Mouse (Mus musculus) thymus, postnatal 4 days (tissue): ENCODE results near the gene Oxld1.

Experiments used
- DNase-seq: peaks from one replicate; pipeline ENCODE4 v3.0.0; 2021

The Oxld1 gene

DNA sequence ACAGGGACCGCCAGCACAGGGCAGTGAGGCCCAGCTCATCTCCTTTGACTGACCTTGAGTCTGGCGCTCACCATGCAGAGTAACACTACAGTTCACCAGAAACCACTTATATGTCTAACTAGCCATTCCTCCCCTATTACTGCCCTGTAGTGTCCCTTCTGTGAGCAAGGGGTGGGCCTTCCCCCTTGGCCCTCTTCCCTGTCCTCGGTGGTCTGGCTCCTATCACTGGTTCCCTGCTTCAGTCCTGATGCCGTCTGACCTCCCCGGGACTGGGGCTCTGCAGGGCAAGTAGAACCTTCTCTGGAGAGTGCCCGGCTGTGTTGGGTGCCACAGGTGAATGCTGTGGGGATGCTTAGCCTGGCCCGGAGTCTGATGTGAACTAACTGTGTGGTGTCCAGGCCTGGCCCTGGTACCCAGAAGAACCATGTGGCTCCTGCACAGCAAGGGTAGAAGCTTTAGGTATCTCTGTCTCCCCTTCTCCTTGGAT is 25.6 kb upstream of the Oxld1 start:
- no peak for DNase-seq

GRCm38 (mm10) chr11:120472052-120472451 is 14.2 kb upstream of the Oxld1 start:
- no peak for DNase-seq

DNA sequence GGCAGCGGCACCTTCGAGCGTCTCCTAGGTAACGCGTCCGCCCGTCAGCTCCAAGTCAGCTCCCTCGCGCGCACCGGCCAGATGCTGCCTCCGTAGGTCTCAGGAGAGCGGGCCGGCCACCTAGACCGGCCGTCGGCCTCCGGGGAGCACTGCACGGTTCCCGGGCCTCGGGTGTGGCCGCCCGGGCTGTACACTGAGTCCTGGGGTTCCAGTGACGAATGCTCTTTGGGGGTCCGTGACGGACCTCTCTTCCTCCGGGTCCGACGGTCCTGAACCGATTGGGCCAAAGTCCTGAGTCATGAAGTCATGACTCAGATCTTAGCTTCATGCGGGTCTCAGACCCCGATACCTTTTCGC is 9.8 kb upstream of the Oxld1 start:
- DNase-seq: no peak

DNA sequence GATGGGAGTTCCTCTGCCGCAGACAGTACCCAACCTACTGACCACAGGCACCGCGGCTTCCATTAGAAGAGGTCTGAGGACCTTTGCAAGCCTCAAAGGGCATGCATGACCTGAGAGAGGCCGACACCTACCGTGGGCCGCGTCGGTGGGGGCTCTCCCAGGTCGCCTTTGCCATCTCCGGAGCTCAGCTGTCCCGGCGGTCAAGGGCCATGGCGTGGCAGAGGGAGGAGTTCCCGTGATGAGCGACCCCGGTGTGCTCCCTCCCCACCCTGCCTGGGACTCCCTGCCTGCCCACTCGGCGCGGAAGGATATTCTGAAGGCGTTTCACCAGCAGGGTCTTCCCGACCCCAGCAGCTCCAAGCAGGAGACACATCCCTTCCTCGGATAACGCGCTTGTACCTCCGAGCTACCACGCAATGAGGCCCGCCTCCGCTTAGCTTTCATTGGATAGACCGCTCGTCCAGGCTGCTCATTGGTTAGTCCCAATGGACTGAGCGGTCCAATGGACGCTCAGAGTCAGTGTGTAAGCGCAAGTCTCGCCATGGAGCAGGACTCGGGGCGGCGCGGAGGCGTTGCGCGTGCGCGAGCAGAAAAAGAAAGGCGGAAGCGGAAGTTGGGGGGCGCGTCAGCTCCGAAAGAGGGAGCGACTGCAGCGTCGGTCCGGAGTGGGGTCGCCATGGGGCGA is 9.3 kb upstream of the Oxld1 start, which contains the start of gene Arl16:
TSS of gene Arl16 (minus strand) at position 557 of the 685 bp plus-strand sequence.
- peak; percentile 96 for DNase-seq

- DNase-seq: no peak
These were observed 7.7 kb upstream of the Oxld1 start for GRCm38 (mm10) chr11:120465521-120465920.

- no peak for DNase-seq
These were observed 6.5 kb upstream of the Oxld1 start for GRCm38 (mm10) chr11:120464365-120464764.

DNA sequence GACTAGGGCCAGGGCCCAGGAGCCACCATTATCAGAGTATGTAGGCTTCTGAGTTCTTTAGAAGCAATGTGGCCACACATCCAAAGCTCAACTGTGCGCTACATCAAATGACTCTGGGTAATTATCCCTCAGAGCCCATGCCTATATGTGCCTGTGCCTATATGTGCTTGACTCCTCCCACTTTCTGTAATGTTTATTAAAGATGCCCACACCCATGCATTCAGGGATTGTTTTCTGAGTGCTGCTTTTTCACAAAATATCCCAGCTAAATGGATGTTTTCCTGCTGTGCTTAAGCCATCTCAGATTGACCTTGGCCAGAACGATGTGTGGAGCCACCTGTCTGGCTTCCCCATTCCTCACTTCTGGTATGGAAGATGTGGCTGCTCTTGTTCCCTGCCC is 5.7 kb upstream of the Oxld1 start:
- DNase-seq: no peak

- DNase-seq: no peak
These were observed 1.2 kb upstream of the Oxld1 start for GRCm38 (mm10) chr11:120458847-120459597.

DNA sequence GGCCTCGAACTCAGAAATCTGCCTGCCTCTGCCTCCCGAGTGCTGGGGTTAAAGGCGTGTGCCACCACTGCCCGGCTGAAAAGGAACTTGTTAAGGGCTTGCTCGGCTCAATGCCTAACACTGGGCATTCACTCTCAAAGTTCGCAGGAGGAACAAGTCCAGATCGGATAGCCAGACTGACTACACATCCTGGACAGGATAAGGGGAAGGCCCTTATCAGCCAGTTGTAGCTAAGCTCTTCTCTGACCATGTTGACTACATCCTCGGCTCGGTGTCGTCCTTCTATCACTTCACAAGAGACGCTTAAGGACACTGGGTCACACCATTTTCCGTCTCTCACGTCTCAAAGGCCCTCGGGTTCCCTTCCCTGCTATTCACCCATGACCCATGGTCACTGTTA is 498 bp downstream of the Oxld1 start:
- no peak for DNase-seq

GRCm38 (mm10) chr11:120455413-120455812 is 2.5 kb downstream of the Oxld1 start:
- no peak for DNase-seq

GRCm38 (mm10) chr11:120454965-120455364 is 2.9 kb downstream of the Oxld1 start:
- DNase-seq: no peak

- no peak for DNase-seq
These were observed 4.6 kb downstream of the Oxld1 start, which contains the start of gene Pde6g for GRCm38 (mm10) chr11:120453306-120453705. Pde6g (minus strand) TSS chr11:120453500.

DNA sequence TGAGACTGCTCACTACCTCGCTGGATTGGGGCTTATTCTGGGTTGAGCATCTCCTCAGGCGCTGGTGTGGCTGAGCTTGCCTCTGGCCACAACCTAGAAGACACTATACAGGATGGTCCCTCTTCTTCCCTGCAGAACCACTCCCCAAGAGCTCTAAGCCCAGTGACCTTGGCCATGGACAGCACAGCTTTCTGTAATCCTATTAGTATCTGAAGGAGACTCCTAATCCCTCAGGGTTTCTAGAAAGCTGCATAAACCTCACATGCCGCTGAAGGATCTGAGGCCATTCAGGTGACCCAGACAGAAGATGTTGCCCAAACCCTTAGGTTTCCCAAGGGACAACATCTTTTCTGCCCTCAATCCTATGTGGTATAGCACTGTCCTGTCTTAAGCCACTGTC is 5.6 kb downstream of the Oxld1 start:
- no peak for DNase-seq

- DNase-seq: no peak
These were observed 10.7 kb downstream of the Oxld1 start for GRCm38 (mm10) chr11:120447179-120447578.

- DNase-seq: no peak
These were observed 12.4 kb downstream of the Oxld1 start for GRCm38 (mm10) chr11:120445475-120445874.

- no peak for DNase-seq
These were observed 13.8 kb downstream of the Oxld1 start for GRCm38 (mm10) chr11:120444106-120444505.

GRCm38 (mm10) chr11:120442765-120443280 is 15.0 kb downstream of the Oxld1 start:
- no peak for DNase-seq

DNA sequence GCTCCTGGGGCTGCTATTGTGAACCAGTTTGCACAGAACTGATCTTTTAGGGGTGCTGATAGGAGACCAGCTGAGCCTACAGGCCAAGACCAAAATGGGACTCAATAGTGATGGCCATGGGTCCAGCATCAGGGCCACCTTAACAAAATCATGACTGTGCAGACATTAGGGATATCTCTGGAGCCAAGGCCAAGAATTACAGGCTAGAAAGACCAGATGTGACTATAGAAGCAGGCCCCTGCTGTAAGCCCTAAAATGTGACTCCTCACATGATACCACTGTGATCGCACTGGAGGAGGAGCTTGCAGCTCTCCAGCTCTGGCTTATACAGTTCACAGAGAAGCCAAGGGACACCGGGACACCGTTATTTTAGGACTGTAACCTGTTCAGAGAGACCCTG is 15.5 kb downstream of the Oxld1 start, which contains the start of gene Tspan10:
TSS of gene Tspan10 (plus strand) at position 301 of the 400 bp plus-strand sequence.
- no peak for DNase-seq

DNA sequence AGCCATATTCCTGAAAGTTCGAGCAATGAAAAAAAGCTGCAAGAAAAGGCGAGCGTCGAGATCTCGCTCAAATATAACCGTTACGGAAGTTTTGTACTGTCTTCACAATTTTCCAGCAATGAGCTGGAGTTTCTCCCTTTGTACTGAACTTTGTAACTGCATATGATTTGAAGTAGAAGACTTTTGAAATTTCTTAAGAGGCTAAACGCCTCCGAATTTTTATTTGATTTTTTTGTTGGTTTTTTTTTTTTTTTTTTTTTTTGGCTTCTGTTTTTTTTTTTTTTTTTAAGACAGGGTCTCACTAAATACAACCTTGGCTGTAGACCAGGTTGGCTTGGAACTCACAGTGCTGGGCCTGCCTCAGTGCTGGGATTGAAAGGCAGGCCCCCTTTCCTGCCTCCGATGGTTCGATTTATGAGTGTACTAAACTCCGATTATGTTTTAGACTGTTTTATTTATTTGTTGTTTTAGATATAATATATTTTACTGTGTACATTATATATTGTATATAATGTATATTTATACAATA is 19.9 kb downstream of the Oxld1 start:
- DNase-seq: no peak

DNA sequence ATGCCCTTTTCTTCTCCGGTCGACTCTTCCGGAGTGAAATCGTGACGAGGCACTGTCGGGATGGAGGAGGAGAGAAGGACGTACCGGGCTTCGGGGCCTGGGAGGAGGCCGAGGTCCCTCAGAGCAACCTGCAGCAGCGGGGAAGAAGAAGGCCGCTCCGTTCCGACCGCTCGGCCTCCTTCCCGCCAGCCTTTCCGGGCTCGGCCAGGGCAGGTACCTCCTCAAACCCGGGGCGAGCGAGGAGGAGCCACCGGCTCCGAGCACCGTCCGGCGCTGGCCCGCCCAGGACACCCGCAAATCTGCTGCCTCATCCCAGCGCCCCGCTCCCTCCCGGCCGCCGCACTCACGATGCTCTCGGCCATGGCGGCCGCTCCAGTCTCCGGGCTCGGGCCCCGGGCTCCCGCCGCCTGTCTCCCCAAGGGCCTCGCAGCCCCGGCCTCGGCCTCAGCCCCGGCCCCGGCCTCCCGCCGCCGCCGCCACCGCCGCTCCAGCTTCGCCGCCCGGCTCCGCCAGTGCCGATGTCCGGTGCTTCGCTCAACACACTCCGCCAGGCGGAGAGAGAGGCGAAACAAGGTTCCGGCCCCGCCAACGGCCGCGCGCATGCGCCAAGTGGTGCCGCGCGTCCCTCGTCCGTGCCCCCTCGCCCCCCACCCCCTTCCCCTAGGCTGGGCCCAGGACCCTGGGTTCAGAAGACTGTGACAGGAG is 20.6 kb downstream of the Oxld1 start, which contains the start of gene Nploc4:
TSS of gene Nploc4 (minus strand) at position 557 of the 705 bp plus-strand sequence.
- DNase-seq: peak; percentile 93

DNA sequence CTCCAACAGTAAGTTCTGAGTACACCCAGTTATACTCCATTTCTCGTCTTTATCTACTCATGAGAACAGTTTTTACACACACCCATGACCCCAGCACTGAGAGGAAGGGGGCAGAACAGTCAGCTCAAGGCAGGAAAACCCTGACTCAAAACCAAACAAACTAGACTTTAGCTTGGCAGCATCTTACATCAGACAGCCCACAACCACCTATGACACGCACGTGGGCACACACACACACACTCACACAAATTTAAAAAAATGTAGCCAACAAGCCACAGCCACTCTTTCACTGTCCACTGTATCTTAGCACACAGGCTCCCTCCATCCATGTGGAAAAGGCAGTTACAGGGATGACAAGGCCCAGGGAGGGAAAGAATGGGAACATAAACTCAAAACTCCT is 31.1 kb downstream of the Oxld1 start:
- DNase-seq: no peak

GRCm38 (mm10) chr11:120423569-120424295 is 34.1 kb downstream of the Oxld1 start:
- DNase-seq: peak; percentile 78
